Mouse (Mus musculus): Measurements from ENCODE around the gene Rbm4. TPM values are rescaled to one million over a fixed set of nuclear protein-coding genes. Genes with fewer than 3 reads are reported as not detected.

The Rbm4 gene
- polyA plus RNA-seq, 1 experiment from 2014 or later, result 60.7 TPM

GRCm38 (mm10) chr19:4745057-4745456 is 48.6 kb downstream of the Rbm4 start:
- WGBS, result 60% methylated on average over 9 of the region's 9 CpGs
- ATAC-seq (ENCODE audit: insufficient number of reproducible peaks, insufficient read depth, low FRiP score, low read depth), result no peak
- H3K36me3 ChIP-seq (ENCODE audit: control insufficient read depth, insufficient read depth, low read length), result peaks cover 3% of the 10 kb centered on the region; the same call in 1 of the 2 replicates

GRCm38 (mm10) chr19:4744026-4744425 is 49.7 kb downstream of the Rbm4 start:
- no peak for ATAC-seq (ENCODE audit: insufficient number of reproducible peaks, insufficient read depth, low FRiP score, low read depth)
- Histone ChIP-seq H3K9ac (replicated peaks; ENCODE audit: low read depth, low read length) (no peak overlapping the region), H3K4me3 (ENCODE audit: low read depth, low read length) (no peak overlapping the region), H3K36me3 (ENCODE audit: control insufficient read depth, insufficient read depth, low read length) (peaks cover 6% of the 10 kb centered on the region), H3K27me3 (ENCODE audit: control insufficient read depth, insufficient read depth, low read length) (no peaks in the 10 kb centered on the region), H3K9me3 (ENCODE audit: control insufficient read depth, low read depth, low read length) (no peaks in the 10 kb centered on the region), H3K4me1 (ENCODE audit: control insufficient read depth, insufficient read depth, low read length) (no peaks in the 10 kb centered on the region), H3K4me2 (replicated peaks; ENCODE audit: low read depth, low read length) (no peak overlapping the region), H3K27ac (ENCODE audit: low read length) (no peak overlapping the region)
- WGBS, result 84% methylated on average over 14 of the region's 14 CpGs

More at GRCm38 (mm10) chr19:4745057-4745456, 48.6 kb downstream of the Rbm4 start:
- Histone ChIP-seq H3K4me3 (ENCODE audit: low read depth, low read length) (no peak overlapping the region), H3K27ac (ENCODE audit: low read length) (no peak overlapping the region), H3K9ac (replicated peaks; ENCODE audit: low read depth, low read length) (no peak overlapping the region), H3K4me2 (replicated peaks; ENCODE audit: low read depth, low read length) (no peak overlapping the region), H3K4me1 (ENCODE audit: control insufficient read depth, insufficient read depth, low read length) (no peaks in the 10 kb centered on the region), H3K27me3 (ENCODE audit: control insufficient read depth, insufficient read depth, low read length) (no peaks in the 10 kb centered on the region), H3K9me3 (ENCODE audit: control insufficient read depth, low read depth, low read length) (no peaks in the 10 kb centered on the region)

GRCm38 (mm10) chr19:4743524-4743923 is 50.2 kb downstream of the Rbm4 start:
- no peaks in the 10 kb centered on the region for H3K27me3 ChIP-seq (ENCODE audit: control insufficient read depth, insufficient read depth, low read length)
- no peaks in the 10 kb centered on the region for H3K4me1 ChIP-seq (ENCODE audit: control insufficient read depth, insufficient read depth, low read length)
- H3K36me3 ChIP-seq (ENCODE audit: control insufficient read depth, insufficient read depth, low read length), result peaks cover 6% of the 10 kb centered on the region
- H3K9ac ChIP-seq (replicated peaks; ENCODE audit: low read depth, low read length), result no peak overlapping the region
- H3K9me3 ChIP-seq (ENCODE audit: control insufficient read depth, low read depth, low read length), result no peaks in the 10 kb centered on the region
- H3K27ac ChIP-seq (ENCODE audit: low read length), result no peak overlapping the region
- no peak overlapping the region for H3K4me2 ChIP-seq (replicated peaks; ENCODE audit: low read depth, low read length)
- 43% methylated on average over 5 of the region's 5 CpGs for WGBS
- no peak overlapping the region for H3K4me3 ChIP-seq (ENCODE audit: low read depth, low read length)
- no peak for ATAC-seq (ENCODE audit: insufficient number of reproducible peaks, insufficient read depth, low FRiP score, low read depth)

- peaks cover 9% of the 10 kb centered on the region for H3K36me3 ChIP-seq (ENCODE audit: control insufficient read depth, insufficient read depth, low read length)
- H3K9me3 ChIP-seq (ENCODE audit: control insufficient read depth, low read depth, low read length), result no peaks in the 10 kb centered on the region
- H3K27ac ChIP-seq (ENCODE audit: low read length), result no peak overlapping the region
- no peaks in the 10 kb centered on the region for H3K27me3 ChIP-seq (ENCODE audit: control insufficient read depth, insufficient read depth, low read length)
- no peak overlapping the region for H3K9ac ChIP-seq (replicated peaks; ENCODE audit: low read depth, low read length)
- no peaks in the 10 kb centered on the region for H3K4me1 ChIP-seq (ENCODE audit: control insufficient read depth, insufficient read depth, low read length)
- no peak overlapping the region for H3K4me2 ChIP-seq (replicated peaks; ENCODE audit: low read depth, low read length)
- ATAC-seq (ENCODE audit: insufficient number of reproducible peaks, insufficient read depth, low FRiP score, low read depth), result no peak
- no peak overlapping the region for H3K4me3 ChIP-seq (ENCODE audit: low read depth, low read length)
- WGBS, result 96% methylated on average over 6 of the region's 6 CpGs
These were observed 51.5 kb downstream of the Rbm4 start for GRCm38 (mm10) chr19:4742229-4742628.

GRCm38 (mm10) chr19:4741482-4741881 is 52.2 kb downstream of the Rbm4 start:
- WGBS, result 71% methylated on average over 10 of the region's 10 CpGs

GRCm38 (mm10) chr19:4739762-4740161 is 53.9 kb downstream of the Rbm4 start:
- no peak overlapping the region for H3K27ac ChIP-seq (ENCODE audit: low read length)
- H3K36me3 ChIP-seq (ENCODE audit: control insufficient read depth, insufficient read depth, low read length), result peaks cover 10% of the 10 kb centered on the region
- no peak for ATAC-seq (ENCODE audit: insufficient number of reproducible peaks, insufficient read depth, low FRiP score, low read depth)
- no peaks in the 10 kb centered on the region for H3K9me3 ChIP-seq (ENCODE audit: control insufficient read depth, low read depth, low read length)
- no peaks in the 10 kb centered on the region for H3K4me1 ChIP-seq (ENCODE audit: control insufficient read depth, insufficient read depth, low read length)
- H3K4me2 ChIP-seq (replicated peaks; ENCODE audit: low read depth, low read length), result no peak overlapping the region
- no peak overlapping the region for H3K4me3 ChIP-seq (ENCODE audit: low read depth, low read length)
- H3K27me3 ChIP-seq (ENCODE audit: control insufficient read depth, insufficient read depth, low read length), result no peaks in the 10 kb centered on the region
- 97% methylated on average over 5 of the region's 5 CpGs for WGBS
- H3K9ac ChIP-seq (replicated peaks; ENCODE audit: low read depth, low read length), result no peak overlapping the region

More at GRCm38 (mm10) chr19:4741482-4741881, 52.2 kb downstream of the Rbm4 start:
- no peak overlapping the region for H3K9ac ChIP-seq (replicated peaks; ENCODE audit: low read depth, low read length)
- H3K4me3 ChIP-seq (ENCODE audit: low read depth, low read length), result no peak overlapping the region
- no peak overlapping the region for H3K27ac ChIP-seq (ENCODE audit: low read length)
- no peaks in the 10 kb centered on the region for H3K27me3 ChIP-seq (ENCODE audit: control insufficient read depth, insufficient read depth, low read length)
- H3K36me3 ChIP-seq (ENCODE audit: control insufficient read depth, insufficient read depth, low read length), result peaks cover 9% of the 10 kb centered on the region
- no peaks in the 10 kb centered on the region for H3K4me1 ChIP-seq (ENCODE audit: control insufficient read depth, insufficient read depth, low read length)
- no peak overlapping the region for H3K4me2 ChIP-seq (replicated peaks; ENCODE audit: low read depth, low read length)
- H3K9me3 ChIP-seq (ENCODE audit: control insufficient read depth, low read depth, low read length), result no peaks in the 10 kb centered on the region
- ATAC-seq (ENCODE audit: insufficient number of reproducible peaks, insufficient read depth, low FRiP score, low read depth), result no peak

GRCm38 (mm10) chr19:4739053-4739452 is 54.6 kb downstream of the Rbm4 start:
- no peaks in the 10 kb centered on the region for H3K4me1 ChIP-seq (ENCODE audit: control insufficient read depth, insufficient read depth, low read length)
- no peak for ATAC-seq (ENCODE audit: insufficient number of reproducible peaks, insufficient read depth, low FRiP score, low read depth)
- H3K4me3 ChIP-seq (ENCODE audit: low read depth, low read length), result no peak overlapping the region
- H3K36me3 ChIP-seq (ENCODE audit: control insufficient read depth, insufficient read depth, low read length), result peaks cover 13% of the 10 kb centered on the region
- H3K27ac ChIP-seq (ENCODE audit: low read length), result no peak overlapping the region
- H3K4me2 ChIP-seq (replicated peaks; ENCODE audit: low read depth, low read length), result no peak overlapping the region
- H3K27me3 ChIP-seq (ENCODE audit: control insufficient read depth, insufficient read depth, low read length), result no peaks in the 10 kb centered on the region
- H3K9me3 ChIP-seq (ENCODE audit: control insufficient read depth, low read depth, low read length), result no peaks in the 10 kb centered on the region
- H3K9ac ChIP-seq (replicated peaks; ENCODE audit: low read depth, low read length), result no peak overlapping the region
- 91% methylated on average over 11 of the region's 11 CpGs for WGBS

DNA sequence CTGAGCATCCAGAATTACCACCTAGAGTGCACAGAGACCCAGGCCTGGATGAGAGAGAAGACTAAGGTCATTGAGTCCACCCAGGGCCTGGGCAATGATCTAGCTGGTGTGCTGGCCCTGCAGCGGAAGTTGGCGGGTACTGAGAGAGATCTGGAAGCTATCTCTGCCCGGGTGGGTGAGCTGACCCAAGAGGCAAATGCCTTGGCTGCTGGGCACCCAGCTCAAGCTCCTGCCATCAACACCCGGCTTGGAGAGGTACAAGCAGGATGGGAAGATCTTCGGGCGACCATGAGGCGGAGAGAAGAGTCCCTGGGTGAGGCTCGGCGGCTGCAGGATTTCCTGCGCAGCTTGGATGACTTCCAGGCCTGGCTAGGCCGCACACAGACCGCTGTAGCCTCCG is 55.8 kb downstream of the Rbm4 start:
- Histone ChIP-seq H3K27me3 (ENCODE audit: control insufficient read depth, insufficient read depth, low read length) (no peaks in the 10 kb centered on the region), H3K4me2 (replicated peaks; ENCODE audit: low read depth, low read length) (no peak overlapping the region), H3K4me1 (ENCODE audit: control insufficient read depth, insufficient read depth, low read length) (no peaks in the 10 kb centered on the region), H3K27ac (ENCODE audit: low read length) (no peak overlapping the region), H3K9me3 (ENCODE audit: control insufficient read depth, low read depth, low read length) (no peaks in the 10 kb centered on the region), H3K36me3 (ENCODE audit: control insufficient read depth, insufficient read depth, low read length) (peaks cover 10% of the 10 kb centered on the region), H3K4me3 (ENCODE audit: low read depth, low read length) (no peak overlapping the region), H3K9ac (replicated peaks; ENCODE audit: low read depth, low read length) (no peak overlapping the region)
- 93% methylated on average over 13 of the region's 13 CpGs for WGBS
- no peak for ATAC-seq (ENCODE audit: insufficient number of reproducible peaks, insufficient read depth, low FRiP score, low read depth)
